Mouse (Mus musculus) cerebellum, adult 2 months (tissue): ENCODE results near the gene Hist1h3c.

Experiments used
- CTCF ChIP-seq: fragments of 200-500 bp; IDR thresholded peaks from 2 replicates; pipeline ENCODE4 v1.5.1; 2011; ENCODE audit warnings: low read depth, mild to moderate bottlenecking, control low read depth, low read length, moderate library complexity, borderline replicate concordance; ENCODE audit not compliant: insufficient read depth
- POLR2A ChIP-seq: fragments of 200-500 bp; IDR thresholded peaks from 2 replicates; pipeline ENCODE4 v1.6.1; 2011; ENCODE audit warnings: low read length, control low read depth, borderline replicate concordance; ENCODE audit not compliant: insufficient read depth

DNA sequence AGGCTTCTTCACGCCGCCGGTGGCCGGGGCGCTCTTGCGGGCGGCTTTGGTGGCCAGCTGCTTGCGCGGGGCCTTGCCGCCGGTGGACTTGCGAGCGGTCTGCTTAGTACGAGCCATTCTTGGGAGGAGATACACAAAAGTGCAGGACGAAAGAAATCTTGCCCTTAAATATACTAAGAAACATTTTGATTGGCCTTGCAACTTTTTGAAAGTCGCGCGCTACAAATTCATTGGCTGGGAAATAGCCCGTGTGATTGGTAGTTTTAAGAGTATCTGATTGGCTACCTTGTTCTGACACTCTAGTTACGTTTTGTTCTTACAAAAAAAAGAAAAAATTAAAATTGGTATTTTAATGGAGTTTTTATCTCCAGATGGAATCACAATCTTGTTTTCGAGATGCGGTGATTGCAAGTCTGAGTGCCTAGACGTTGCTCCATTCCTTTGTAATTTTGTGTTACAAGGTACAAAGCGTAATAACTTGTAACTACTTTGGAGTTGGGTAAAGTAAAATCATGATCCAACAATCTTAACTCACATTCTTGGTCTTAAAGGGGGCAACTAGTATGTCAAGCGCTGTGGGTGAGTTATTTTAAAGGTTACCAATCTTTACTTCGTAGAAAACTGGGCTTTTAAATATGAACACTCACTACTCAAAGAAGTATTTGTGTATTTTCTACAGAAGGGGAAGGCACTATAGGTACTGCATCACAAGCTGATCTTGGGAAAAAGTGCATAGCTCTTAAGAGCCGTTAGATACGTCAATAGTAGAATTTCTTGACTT lies at the start of gene Hist1h3c:
- no peak for TF ChIP-seq CTCF
- no peak for TF ChIP-seq POLR2A
